Mouse (Mus musculus): Measurements from ENCODE around the gene Dgcr2. TPM values are rescaled to one million over a fixed set of nuclear protein-coding genes. Genes with fewer than 3 reads are reported as not detected.

Gene Dgcr2
- polyA plus RNA-seq, 1 experiment from 2014 or later, result 88.5 TPM

- Histone ChIP-seq H3K9ac (no peak overlapping the region), H3K36me3 (peaks cover 36% of the 10 kb centered on the region), H3K4me2 (peak overlapping the region; percentile 52), H3K4me3 (peak overlapping the region; percentile 32), H3K9me3 (no peaks in the 10 kb centered on the region), H3K27ac (peak overlapping the region; percentile 59; the same call in 1 of the 2 replicates), H3K4me1 (peaks cover 98% of the 10 kb centered on the region), H3K27me3 (peaks cover 25% of the 10 kb centered on the region)
- 13% methylated on average over 83 of the region's 83 CpGs for WGBS
- no peak for ATAC-seq (ENCODE audit: insufficient number of reproducible peaks, low FRiP score, low TSS enrichment, low read depth)
Measured at GRCm38 (mm10) chr16:17802839-17803674, 95.3 kb downstream of the Dgcr2 start.

DNA sequence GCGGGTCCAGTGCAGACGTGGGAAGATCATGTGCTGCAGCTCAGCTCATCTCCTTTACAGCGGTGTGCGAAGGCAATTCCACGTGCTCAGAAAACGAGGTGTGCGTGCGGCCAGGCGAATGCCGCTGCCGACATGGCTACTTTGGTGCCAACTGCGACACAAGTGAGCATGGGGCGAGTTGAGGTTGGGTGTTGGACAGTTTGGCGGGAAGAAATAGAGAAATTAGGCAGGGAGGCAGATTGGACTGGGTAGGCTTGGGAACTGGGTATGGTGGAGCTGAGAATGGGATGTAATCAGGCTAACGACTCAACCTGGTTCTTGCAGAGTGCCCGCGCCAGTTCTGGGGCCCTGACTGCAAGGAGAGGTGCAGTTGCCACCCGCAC, 95.9 kb downstream of the Dgcr2 start:
- no peak overlapping the region for H3K27ac ChIP-seq
- H3K36me3 ChIP-seq, result peaks cover 31% of the 10 kb centered on the region
- peaks cover 95% of the 10 kb centered on the region for H3K4me1 ChIP-seq
- no peaks in the 10 kb centered on the region for H3K9me3 ChIP-seq
- peak overlapping the region; percentile 32 for H3K4me3 ChIP-seq
- no peak overlapping the region for H3K9ac ChIP-seq
- WGBS, result 18% methylated on average over 18 of the region's 18 CpGs
- peak overlapping the region; percentile 52 for H3K4me2 ChIP-seq
- no peak for ATAC-seq (ENCODE audit: insufficient number of reproducible peaks, low FRiP score, low TSS enrichment, low read depth)
- peaks cover 25% of the 10 kb centered on the region for H3K27me3 ChIP-seq

DNA sequence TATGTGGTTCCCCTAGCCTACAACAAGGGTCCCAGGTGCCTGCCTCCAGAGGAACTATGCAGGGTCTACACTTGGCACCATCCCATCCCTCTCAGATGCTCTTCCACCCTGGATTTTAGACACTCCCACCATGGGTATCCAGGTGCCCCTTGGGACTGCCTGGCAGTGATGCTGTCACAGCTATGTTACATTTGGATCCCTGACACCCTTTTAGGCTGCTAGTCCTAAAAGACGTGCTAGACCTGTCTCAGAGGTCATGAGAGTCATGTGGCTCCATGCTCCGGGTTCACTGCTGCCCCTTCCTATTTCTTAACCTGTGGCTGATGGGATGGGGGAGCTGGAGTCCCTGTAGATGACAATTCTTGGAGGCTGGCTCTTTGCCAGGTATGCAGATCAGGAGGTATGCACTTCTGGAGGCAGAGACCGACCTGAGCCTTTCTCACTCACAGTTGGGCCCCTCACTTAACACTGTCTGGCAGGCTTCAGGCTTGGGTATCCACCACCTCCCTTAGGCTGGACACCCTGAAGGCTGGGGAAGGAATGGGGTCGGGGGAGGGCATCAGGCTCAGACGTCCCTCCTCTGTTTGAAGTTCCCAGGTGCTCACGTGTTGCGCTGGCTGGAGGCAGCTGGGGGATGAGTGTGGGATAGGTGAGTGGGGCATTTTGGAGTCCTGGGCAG, 96.4 kb downstream of the Dgcr2 start:
- Histone ChIP-seq H3K36me3 (peaks cover 27% of the 10 kb centered on the region), H3K27me3 (peaks cover 25% of the 10 kb centered on the region), H3K9ac (peak overlapping the region; percentile 4; the same call in 1 of the 2 replicates), H3K27ac (no peak overlapping the region), H3K9me3 (no peaks in the 10 kb centered on the region), H3K4me1 (peaks cover 95% of the 10 kb centered on the region), H3K4me2 (peak overlapping the region; percentile 52), H3K4me3 (no peak overlapping the region; the same call in 1 of the 2 replicates)
- no peak for ATAC-seq (ENCODE audit: insufficient number of reproducible peaks, low FRiP score, low TSS enrichment, low read depth)
- WGBS, result 24% methylated on average over 7 of the region's 7 CpGs

GRCm38 (mm10) chr16:17799584-17799983, 98.8 kb downstream of the Dgcr2 start:
- Histone ChIP-seq H3K27me3 (peaks cover 25% of the 10 kb centered on the region), H3K9me3 (no peaks in the 10 kb centered on the region), H3K27ac (no peak overlapping the region), H3K9ac (no peak overlapping the region), H3K4me2 (peak overlapping the region; percentile 62), H3K4me1 (peaks cover 88% of the 10 kb centered on the region), H3K4me3 (peak overlapping the region; percentile 70), H3K36me3 (peaks cover 17% of the 10 kb centered on the region)
- ATAC-seq (ENCODE audit: insufficient number of reproducible peaks, low FRiP score, low TSS enrichment, low read depth), result no peak

DNA sequence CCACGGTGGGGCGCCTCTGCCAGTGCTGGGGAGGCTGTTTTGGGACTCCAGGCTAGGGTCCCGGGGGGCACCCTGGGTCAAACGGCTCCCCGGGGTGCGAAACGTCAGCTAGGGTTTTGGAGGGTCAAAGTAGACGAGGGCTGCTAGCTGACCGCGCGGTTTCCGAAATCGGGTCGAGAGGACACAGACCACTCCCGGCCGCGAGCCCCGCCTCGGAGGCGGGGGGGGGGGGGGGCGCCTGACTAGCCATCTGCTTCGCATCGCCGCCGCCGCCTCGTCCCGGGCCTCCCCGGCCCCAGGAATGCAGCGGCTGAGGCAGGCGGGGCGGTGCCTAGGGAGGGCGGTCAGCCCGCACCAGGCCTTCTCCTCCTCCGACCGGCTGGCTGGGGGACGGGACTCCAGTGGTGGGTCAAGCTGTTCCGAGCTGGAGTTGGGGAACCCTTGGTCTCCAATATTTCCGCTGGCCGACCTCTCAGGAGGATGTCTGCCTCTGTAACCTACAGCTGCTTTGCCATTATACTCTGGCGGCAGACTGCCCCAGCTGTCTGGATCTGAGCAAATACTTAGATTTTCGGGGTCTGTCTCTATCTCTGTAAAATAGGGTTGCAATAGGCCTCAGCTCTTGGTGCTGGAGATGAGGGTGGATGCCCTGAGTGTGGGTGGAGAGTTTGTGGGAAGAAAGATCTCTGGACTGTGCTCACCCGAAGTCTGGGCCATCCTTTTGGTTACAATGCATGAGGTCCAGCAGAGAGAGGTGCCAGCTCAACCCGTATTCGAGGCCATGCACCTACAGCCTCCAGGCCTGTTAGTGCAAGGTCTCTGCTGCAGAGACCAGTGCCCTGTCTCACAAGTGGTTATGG, 99.8 kb downstream of the Dgcr2 start:
- Histone ChIP-seq H3K9ac (peak overlapping the region; percentile 92), H3K27me3 (peaks cover 21% of the 10 kb centered on the region), H3K4me2 (peak overlapping the region; percentile 62), H3K9me3 (no peaks in the 10 kb centered on the region), H3K4me1 (peaks cover 78% of the 10 kb centered on the region), H3K36me3 (peaks cover 11% of the 10 kb centered on the region), H3K27ac (peak overlapping the region; percentile 98), H3K4me3 (peak overlapping the region; percentile 70)
- 2% methylated on average over 41 of the region's 45 CpGs for WGBS
- ATAC-seq (ENCODE audit: insufficient number of reproducible peaks, low FRiP score, low TSS enrichment, low read depth), result peak; percentile 58

- peak overlapping the region; percentile 70 for H3K4me3 ChIP-seq
- H3K27me3 ChIP-seq, result peaks cover 14% of the 10 kb centered on the region
- H3K36me3 ChIP-seq, result peaks cover 11% of the 10 kb centered on the region
- H3K4me1 ChIP-seq, result peaks cover 71% of the 10 kb centered on the region
- peak overlapping the region; percentile 98 for H3K27ac ChIP-seq
- 2% methylated on average over 29 of the region's 29 CpGs for WGBS
- no peaks in the 10 kb centered on the region for H3K9me3 ChIP-seq
- peak overlapping the region; percentile 92 for H3K9ac ChIP-seq
- 0 out of 2 replicates have a peak, but pooled peaks have one; percentile 13 for ATAC-seq (ENCODE audit: insufficient number of reproducible peaks, low FRiP score, low TSS enrichment, low read depth)
- H3K4me2 ChIP-seq, result peak overlapping the region; percentile 62
Measured at GRCm38 (mm10) chr16:17797812-17798311, 100.5 kb downstream of the Dgcr2 start.

DNA sequence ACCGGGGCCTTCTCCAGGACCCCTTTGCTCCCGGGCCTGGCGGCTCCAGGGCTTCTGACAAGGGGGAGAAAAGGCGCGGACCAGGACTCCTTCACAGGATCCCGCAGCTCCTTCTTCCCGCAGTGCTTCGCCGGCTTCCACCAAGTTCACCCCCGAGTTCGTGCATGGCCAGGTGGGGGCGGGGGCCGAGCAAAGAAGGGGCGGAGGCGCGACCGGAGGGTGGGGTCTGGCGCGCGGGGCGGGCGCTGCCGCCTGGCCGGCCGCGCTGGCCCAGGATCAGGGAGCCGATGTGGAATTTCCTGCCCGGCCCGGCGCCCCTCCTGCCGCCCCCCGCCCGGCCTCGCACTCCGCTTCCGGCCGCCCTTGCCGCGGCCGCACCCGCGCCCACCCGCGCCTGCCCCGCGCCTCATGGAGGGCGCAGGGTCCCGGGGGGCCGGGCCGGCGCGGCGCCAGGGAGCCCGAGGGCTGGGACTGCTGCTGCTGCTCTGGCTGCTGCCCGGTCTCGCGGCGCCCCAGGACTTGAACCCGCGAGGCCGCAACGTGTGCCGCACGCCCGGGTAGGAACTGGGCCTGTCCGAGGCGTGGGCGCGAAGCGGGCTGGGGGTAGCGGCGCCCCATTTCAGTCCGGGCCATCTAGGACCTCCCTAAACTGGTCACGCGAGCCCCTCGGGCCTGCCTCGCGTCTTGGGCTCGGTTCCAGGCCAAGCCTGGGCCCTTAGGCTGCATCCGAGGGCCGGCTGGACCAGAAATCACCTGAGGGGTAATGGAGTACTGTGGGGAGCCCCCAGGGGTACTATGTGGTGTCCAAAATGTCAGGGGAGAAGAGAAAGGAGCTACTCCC, 101.2 kb downstream of the Dgcr2 start, which contains the start of gene Scarf2:
TSS of gene Scarf2 (plus strand) at position 312 of the 841 bp plus-strand sequence.
- Histone ChIP-seq H3K27ac (peak within 1 kb of the TSS; percentile 98), H3K9ac (peak within 1 kb of the TSS; percentile 92), H3K27me3 (peaks cover 7% of the 10 kb centered on the region), H3K36me3 (peaks cover 15% of the 10 kb centered on the region), H3K4me1 (peaks cover 64% of the 10 kb centered on the region), H3K9me3 (no peaks in the 10 kb centered on the region), H3K4me2 (peak within 1 kb of the TSS; percentile 62), H3K4me3 (peak within 1 kb of the TSS; percentile 70)
- ATAC-seq (ENCODE audit: insufficient number of reproducible peaks, low FRiP score, low TSS enrichment, low read depth), result peak; percentile 76
- under 1% methylated on average over 70 of the region's 81 CpGs for WGBS

- Histone ChIP-seq H3K9me3 (no peaks in the 10 kb centered on the region), H3K9ac (peak overlapping the region; percentile 92), H3K4me2 (peak overlapping the region; percentile 62), H3K4me1 (peaks cover 57% of the 10 kb centered on the region), H3K27me3 (0 out of 2 replicates have a peak, but pooled peaks cover under 1% of the 10 kb centered on the region), H3K36me3 (peaks cover 21% of the 10 kb centered on the region), H3K27ac (peak overlapping the region; percentile 98), H3K4me3 (peak overlapping the region; percentile 70)
- ATAC-seq (ENCODE audit: insufficient number of reproducible peaks, low FRiP score, low TSS enrichment, low read depth), result no peak
Measured at GRCm38 (mm10) chr16:17796519-17796918, 101.8 kb downstream of the Dgcr2 start.

GRCm38 (mm10) chr16:17795643-17796042, 102.7 kb downstream of the Dgcr2 start:
- H3K4me2 ChIP-seq, result no peak overlapping the region
- ATAC-seq (ENCODE audit: insufficient number of reproducible peaks, low FRiP score, low TSS enrichment, low read depth), result no peak
- no peak overlapping the region for H3K9ac ChIP-seq
- WGBS, result 66% methylated on average over 5 of the region's 5 CpGs
- H3K27me3 ChIP-seq, result no peaks in the 10 kb centered on the region
- peak overlapping the region; percentile 40 for H3K27ac ChIP-seq
- no peaks in the 10 kb centered on the region for H3K9me3 ChIP-seq
- H3K4me3 ChIP-seq, result no peak overlapping the region
- H3K4me1 ChIP-seq, result peaks cover 49% of the 10 kb centered on the region
- H3K36me3 ChIP-seq, result peaks cover 30% of the 10 kb centered on the region

GRCm38 (mm10) chr16:17794047-17794446, 104.3 kb downstream of the Dgcr2 start:
- 82% methylated on average over 4 of the region's 4 CpGs for WGBS
- Histone ChIP-seq H3K9ac (no peak overlapping the region), H3K4me3 (no peak overlapping the region), H3K36me3 (peaks cover 43% of the 10 kb centered on the region), H3K27ac (no peak overlapping the region), H3K4me2 (no peak overlapping the region), H3K27me3 (no peaks in the 10 kb centered on the region), H3K4me1 (peaks cover 35% of the 10 kb centered on the region), H3K9me3 (no peaks in the 10 kb centered on the region)
- no peak for ATAC-seq (ENCODE audit: insufficient number of reproducible peaks, low FRiP score, low TSS enrichment, low read depth)

Data from limb, embryonic 15.5 days (tissue).